Comparison of ENCODE assay signal across 17 mouse cellular contexts in the genomic region with DNA sequence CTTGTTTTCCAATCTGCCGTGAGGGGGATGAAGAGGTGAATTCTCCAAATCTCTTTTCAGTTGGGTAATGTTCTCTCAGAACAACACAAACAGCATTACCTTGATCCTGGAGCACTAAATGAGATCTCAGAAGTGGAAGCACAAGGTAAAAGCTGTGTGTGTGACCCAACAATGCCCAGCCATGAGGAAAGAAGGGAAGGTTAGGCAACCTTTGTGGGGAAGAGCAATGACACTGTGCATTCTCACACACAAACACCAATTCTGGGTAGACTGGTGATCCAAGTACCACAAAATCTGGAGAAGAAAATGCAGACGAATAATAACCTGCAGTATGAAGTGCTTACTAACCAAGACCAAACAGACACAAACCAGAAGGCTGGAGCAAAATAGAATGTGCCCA.
"Had no signal": no experiment of that assay in that cellular context is flagged by ENCODE, and none has a peak within 500 bp of the region (broad histone marks: within the 10 kb centered on the region; RNA-seq: fewer than 3 reads in every experiment).

No protein-coding gene starts in this region.

- H3K4me1 ChIP-seq: liver, embryonic 13.5 days; liver, embryonic 15.5 days; midbrain, embryonic 10.5 days; midbrain, embryonic 12.5 days; neural tube, embryonic 13.5 days; neural tube, embryonic 15.5 days had no signal

- H3K9me3 ChIP-seq: liver, embryonic 13.5 days; liver, embryonic 15.5 days; midbrain, embryonic 10.5 days; neural tube, embryonic 15.5 days had no signal

- ATAC-seq: midbrain, embryonic 16.5 days had no signal

- H3K4me3 ChIP-seq: liver, embryonic 13.5 days; liver, embryonic 15.5 days; midbrain, embryonic 10.5 days; midbrain, embryonic 12.5 days; myocyte; neural tube, embryonic 13.5 days; neural tube, embryonic 15.5 days had no signal

- H3K4me2 ChIP-seq: liver, embryonic 13.5 days; liver, embryonic 15.5 days; lung, embryonic 14.5 days; midbrain, embryonic 12.5 days; neural tube, embryonic 13.5 days; neural tube, embryonic 15.5 days had no signal

- H3K9ac ChIP-seq: liver, embryonic 13.5 days; liver, embryonic 15.5 days; lung, embryonic 14.5 days; midbrain, embryonic 12.5 days; neural tube, embryonic 13.5 days; neural tube, embryonic 15.5 days had no signal

- H3K27me3 ChIP-seq: liver, embryonic 13.5 days; liver, embryonic 15.5 days; midbrain, embryonic 12.5 days; neural tube, embryonic 13.5 days; neural tube, embryonic 15.5 days had no signal

- H3K27ac ChIP-seq: liver, embryonic 13.5 days; liver, embryonic 15.5 days; midbrain, embryonic 10.5 days; midbrain, embryonic 12.5 days; neural tube, embryonic 13.5 days; neural tube, embryonic 15.5 days had no signal

- DNase-seq: liver, embryonic 13.5 days; lung, adult 18-20 months; lung, embryonic 14.5 days; lung, postnatal 10 days; lung, postnatal 4 days; midbrain, embryonic 14.5 days; right cerebral cortex, postnatal 14 days; thymus, adult 18-20 months; thymus, postnatal 14 days; thymus, postnatal 36 days had no signal
